Mouse (Mus musculus): ENCODE results near the gene AL731706.1.

AL731706.1 gene

GRCm38 (mm10) chr2:136834715-136835075 is 56.5 kb downstream of the AL731706.1 start:
- DNase-seq: no peak

DNA sequence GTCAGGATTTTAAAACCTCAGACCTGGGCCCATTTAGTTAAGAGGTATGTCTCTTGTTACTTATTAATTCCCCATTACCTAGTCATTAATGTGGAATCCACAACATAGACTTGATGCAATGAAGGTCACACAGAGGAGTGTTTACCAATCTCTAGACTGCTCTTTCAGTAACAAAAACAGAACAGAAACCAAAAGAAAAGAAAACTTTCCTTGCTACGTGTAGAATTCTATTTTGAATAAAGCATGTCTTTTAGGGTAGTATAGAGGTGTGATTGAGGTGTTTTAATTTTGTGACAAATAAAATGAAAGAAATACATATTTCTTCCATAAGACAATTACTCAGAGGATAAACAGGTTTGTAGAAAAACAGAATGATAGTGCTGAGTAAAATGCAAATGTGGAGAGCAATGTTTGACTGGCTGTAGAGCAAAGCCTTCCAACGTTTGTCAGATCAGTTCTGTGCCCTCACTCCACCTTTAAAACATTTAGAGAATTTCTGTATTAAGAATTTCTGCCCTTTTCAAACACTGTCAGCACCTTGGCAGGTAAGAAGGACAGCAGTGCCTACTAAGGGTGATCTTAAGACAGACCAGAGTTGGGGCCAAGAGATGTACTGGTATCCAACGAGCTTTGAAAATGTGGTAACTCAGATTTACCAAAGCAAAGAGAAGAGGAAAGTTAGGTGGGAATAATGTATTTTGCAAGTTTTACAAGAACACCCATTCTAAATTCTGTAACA is 57.0 kb downstream of the AL731706.1 start:
- DNase-seq: no peak

- DNase-seq: no peak
Measured at GRCm38 (mm10) chr2:136832936-136833335, 58.3 kb downstream of the AL731706.1 start.

Measured in liver (tissue).